Mouse (Mus musculus): Measurements from ENCODE around the gene Cox19. TPM values are rescaled to one million over a fixed set of nuclear protein-coding genes. Genes with fewer than 3 reads are reported as not detected.
A peak's percentile ranks its signal among the peaks of the same experiment; 100 is the strongest.

The Cox19 gene
- polyA plus RNA-seq, 1 experiment: 66.0 TPM

GRCm38 (mm10) chr5:139378271-139378556 lies 27.0 kb upstream of the Cox19 start:
- H3K36me3 ChIP-seq (ENCODE audit: control insufficient read depth, insufficient read depth): no peaks in the 10 kb centered on the region
- no peak overlapping the region for H3ac ChIP-seq (ENCODE audit: control insufficient read depth, insufficient read length)
- peak in 2 of 3 experiments; percentile 17 to 80 for TF ChIP-seq MYOG (IDR thresholded peaks at IDR 0.05; ENCODE audit: control insufficient read depth in 1 of 3, insufficient read depth in 1 of 3, insufficient read length in 2 of 3, low read depth in 2 of 3)
- TF ChIP-seq TCF3 (IDR thresholded peaks at IDR 0.05; ENCODE audit: insufficient read length, low read depth): no peak
- peak in 2 of 3 experiments; percentile 35 to 80 for TF ChIP-seq MYOD1 (IDR thresholded peaks at IDR 0.05; ENCODE audit: control insufficient read depth in 1 of 3, insufficient read length in 2 of 3, low read depth in 2 of 3)
- peak overlapping the region; percentile 34 for H3K4me3 ChIP-seq
- H3K79me2 ChIP-seq (ENCODE audit: control insufficient read depth, insufficient read depth): no peaks in the 10 kb centered on the region
- H3K4me2 ChIP-seq (ENCODE audit: low read depth): peak overlapping the region; percentile 91
- no peaks in the 10 kb centered on the region for H3K27me3 ChIP-seq (ENCODE audit: control insufficient read depth, insufficient read depth, insufficient read length)

- no peak within 1 kb of the TSS for H3ac ChIP-seq (ENCODE audit: control insufficient read depth, insufficient read length)
- TF ChIP-seq MYOD1 (IDR thresholded peaks at IDR 0.05; ENCODE audit: control insufficient read depth in 1 of 3, insufficient read length in 2 of 3, low read depth in 2 of 3) (peak in 2 of 3 experiments; percentile 1 to 68), CEBPB (IDR thresholded peaks at IDR 0.05; ENCODE audit: insufficient read depth, poor library complexity, severe bottlenecking) (no peak), POLR2A (IDR thresholded peaks at IDR 0.05; ENCODE audit: insufficient read length, low read depth) (peak; percentile 13), POLR2AphosphoS2 (IDR thresholded peaks at IDR 0.05; ENCODE audit: insufficient read length, low read depth) (no peak), MAX (IDR thresholded peaks at IDR 0.05; ENCODE audit: low read depth) (no peak), TCF3 (IDR thresholded peaks at IDR 0.05; ENCODE audit: insufficient read length, low read depth) (no peak), REST (IDR thresholded peaks at IDR 0.05; ENCODE audit: insufficient read depth, insufficient read length) (no peak), MYOG (IDR thresholded peaks at IDR 0.05; ENCODE audit: control insufficient read depth in 1 of 3, insufficient read depth in 1 of 3, insufficient read length in 2 of 3, low read depth in 2 of 3) (peak in 1 of 3 experiments; percentile 71), USF1 (IDR thresholded peaks at IDR 0.05; ENCODE audit: low read depth) (no peak), E2F4 (IDR thresholded peaks at IDR 0.05; ENCODE audit: insufficient read depth) (no peak), TCF12 (IDR thresholded peaks at IDR 0.05; ENCODE audit: insufficient read depth, poor library complexity, severe bottlenecking) (no peak), SRF (IDR thresholded peaks at IDR 0.05; ENCODE audit: control insufficient read depth, insufficient read length, low read depth) (no peak)
- peak within 1 kb of the TSS; percentile 34 for H3K4me3 ChIP-seq
- no peaks in the 10 kb centered on the region for H3K36me3 ChIP-seq (ENCODE audit: control insufficient read depth, insufficient read depth)
- H3K4me2 ChIP-seq (ENCODE audit: low read depth): peak within 1 kb of the TSS; percentile 91
- H3K79me2 ChIP-seq (ENCODE audit: control insufficient read depth, insufficient read depth): no peaks in the 10 kb centered on the region
- H3K27me3 ChIP-seq (ENCODE audit: control insufficient read depth, insufficient read depth, insufficient read length): no peaks in the 10 kb centered on the region
Measured at GRCm38 (mm10) chr5:139377468-139378270, 26.5 kb upstream of the Cox19 start, which contains the start of gene Gpr146. Gpr146 (plus strand) TSS chr5:139377697.

GRCm38 (mm10) chr5:139374841-139375240 lies 23.6 kb upstream of the Cox19 start:
- no peak overlapping the region for H3K4me2 ChIP-seq (ENCODE audit: low read depth)
- no peaks in the 10 kb centered on the region for H3K36me3 ChIP-seq (ENCODE audit: control insufficient read depth, insufficient read depth)
- no peak overlapping the region for H3ac ChIP-seq (ENCODE audit: control insufficient read depth, insufficient read length)
- no peak for TF ChIP-seq USF1 (IDR thresholded peaks at IDR 0.05; ENCODE audit: low read depth)
- TF ChIP-seq TCF3 (IDR thresholded peaks at IDR 0.05; ENCODE audit: insufficient read length, low read depth): no peak
- TF ChIP-seq REST (IDR thresholded peaks at IDR 0.05; ENCODE audit: insufficient read depth, insufficient read length): no peak
- TF ChIP-seq MYOD1 (IDR thresholded peaks at IDR 0.05; ENCODE audit: control insufficient read depth in 1 of 3, insufficient read length in 2 of 3, low read depth in 2 of 3): no peak
- no peak for TF ChIP-seq TCF12 (IDR thresholded peaks at IDR 0.05; ENCODE audit: insufficient read depth, poor library complexity, severe bottlenecking)
- TF ChIP-seq MAX (IDR thresholded peaks at IDR 0.05; ENCODE audit: low read depth): no peak
- TF ChIP-seq POLR2A (IDR thresholded peaks at IDR 0.05; ENCODE audit: insufficient read length, low read depth): no peak
- TF ChIP-seq SRF (IDR thresholded peaks at IDR 0.05; ENCODE audit: control insufficient read depth, insufficient read length, low read depth): no peak
- no peak for TF ChIP-seq MYOG (IDR thresholded peaks at IDR 0.05; ENCODE audit: control insufficient read depth in 1 of 3, insufficient read depth in 1 of 3, insufficient read length in 2 of 3, low read depth in 2 of 3)
- no peak for TF ChIP-seq CEBPB (IDR thresholded peaks at IDR 0.05; ENCODE audit: insufficient read depth, poor library complexity, severe bottlenecking)
- TF ChIP-seq E2F4 (IDR thresholded peaks at IDR 0.05; ENCODE audit: insufficient read depth): no peak
- TF ChIP-seq POLR2AphosphoS2 (IDR thresholded peaks at IDR 0.05; ENCODE audit: insufficient read length, low read depth): no peak
- no peaks in the 10 kb centered on the region for H3K27me3 ChIP-seq (ENCODE audit: control insufficient read depth, insufficient read depth, insufficient read length)
- H3K4me3 ChIP-seq: no peak overlapping the region
- no peaks in the 10 kb centered on the region for H3K79me2 ChIP-seq (ENCODE audit: control insufficient read depth, insufficient read depth)

GRCm38 (mm10) chr5:139373889-139374444 lies 22.7 kb upstream of the Cox19 start:
- no peak for TF ChIP-seq POLR2A (IDR thresholded peaks at IDR 0.05; ENCODE audit: insufficient read length, low read depth)
- no peaks in the 10 kb centered on the region for H3K36me3 ChIP-seq (ENCODE audit: control insufficient read depth, insufficient read depth)
- no peak overlapping the region for H3ac ChIP-seq (ENCODE audit: control insufficient read depth, insufficient read length)
- no peaks in the 10 kb centered on the region for H3K79me2 ChIP-seq (ENCODE audit: control insufficient read depth, insufficient read depth)
- H3K4me2 ChIP-seq (ENCODE audit: low read depth): no peak overlapping the region
- H3K4me3 ChIP-seq: no peak overlapping the region
- H3K27me3 ChIP-seq (ENCODE audit: control insufficient read depth, insufficient read depth, insufficient read length): no peaks in the 10 kb centered on the region

GRCm38 (mm10) chr5:139373126-139373525 lies 21.9 kb upstream of the Cox19 start:
- Histone ChIP-seq H3K79me2 (ENCODE audit: control insufficient read depth, insufficient read depth) (no peaks in the 10 kb centered on the region), H3K4me3 (no peak overlapping the region), H3K4me2 (ENCODE audit: low read depth) (no peak overlapping the region), H3ac (ENCODE audit: control insufficient read depth, insufficient read length) (no peak overlapping the region), H3K36me3 (ENCODE audit: control insufficient read depth, insufficient read depth) (no peaks in the 10 kb centered on the region), H3K27me3 (ENCODE audit: control insufficient read depth, insufficient read depth, insufficient read length) (no peaks in the 10 kb centered on the region)
- no peak for TF ChIP-seq CEBPB (IDR thresholded peaks at IDR 0.05; ENCODE audit: insufficient read depth, poor library complexity, severe bottlenecking)
- no peak for TF ChIP-seq MYOG (IDR thresholded peaks at IDR 0.05; ENCODE audit: control insufficient read depth in 1 of 3, insufficient read depth in 1 of 3, insufficient read length in 2 of 3, low read depth in 2 of 3)
- no peak for TF ChIP-seq MAX (IDR thresholded peaks at IDR 0.05; ENCODE audit: low read depth)
- TF ChIP-seq TCF3 (IDR thresholded peaks at IDR 0.05; ENCODE audit: insufficient read length, low read depth): no peak
- no peak for TF ChIP-seq TCF12 (IDR thresholded peaks at IDR 0.05; ENCODE audit: insufficient read depth, poor library complexity, severe bottlenecking)
- TF ChIP-seq REST (IDR thresholded peaks at IDR 0.05; ENCODE audit: insufficient read depth, insufficient read length): no peak
- no peak for TF ChIP-seq USF1 (IDR thresholded peaks at IDR 0.05; ENCODE audit: low read depth)
- no peak for TF ChIP-seq SRF (IDR thresholded peaks at IDR 0.05; ENCODE audit: control insufficient read depth, insufficient read length, low read depth)
- TF ChIP-seq POLR2AphosphoS2 (IDR thresholded peaks at IDR 0.05; ENCODE audit: insufficient read length, low read depth): no peak
- TF ChIP-seq E2F4 (IDR thresholded peaks at IDR 0.05; ENCODE audit: insufficient read depth): no peak
- TF ChIP-seq POLR2A (IDR thresholded peaks at IDR 0.05; ENCODE audit: insufficient read length, low read depth): no peak
- no peak for TF ChIP-seq MYOD1 (IDR thresholded peaks at IDR 0.05; ENCODE audit: control insufficient read depth in 1 of 3, insufficient read length in 2 of 3, low read depth in 2 of 3)

All from myocyte (in vitro differentiated cells).